Mouse (Mus musculus) kidney, embryonic 14.5 days (tissue): ENCODE data around the gene Dcaf6. TPM values are rescaled to one million over a fixed set of nuclear protein-coding genes. Genes with fewer than 3 reads are reported as not detected.

Source experiments
- ATAC-seq: fragments of 200-750 bp; cut with Nextera tagmentation; 2 replicates; pipeline ENCODE4 v1.8.0; 2017; ENCODE audit warnings: moderate number of reproducible peaks, mild to moderate bottlenecking, moderate TSS enrichment, moderate library complexity; ENCODE audit not compliant: low FRiP score, low TSS enrichment
- H3K27ac ChIP-seq: fragments of 300-500 bp; sonication (generic); 2 replicates; pipeline ENCODE4 v1.5.1; 2014; ENCODE audit warnings: low read depth, mild to moderate bottlenecking, low read length, moderate library complexity, mixed read lengths
- H3K27me3 ChIP-seq: fragments of 300-500 bp; sonication (generic); 2 replicates; pipeline ENCODE4 v1.6.1; 2014; ENCODE audit warnings: mild to moderate bottlenecking, low read length; ENCODE audit not compliant: control insufficient read depth, insufficient read depth
- H3K36me3 ChIP-seq: fragments of 300-500 bp; sonication (generic); 2 replicates; pipeline ENCODE4 v1.6.1; 2014; ENCODE audit warnings: low read length, mixed read lengths; ENCODE audit not compliant: control insufficient read depth, insufficient read depth
- H3K4me1 ChIP-seq: fragments of 300-500 bp; sonication (generic); 2 replicates; pipeline ENCODE4 v1.6.1; 2014; ENCODE audit warnings: low read length, mixed read lengths; ENCODE audit not compliant: control insufficient read depth, insufficient read depth
- H3K4me2 ChIP-seq: fragments of 300-500 bp; sonication (generic); replicated peaks from 2 replicates; pipeline ENCODE4 v1.6.1; 2014; ENCODE audit warnings: low read depth, mild to moderate bottlenecking, low read length
- H3K4me3 ChIP-seq: fragments of 300-500 bp; sonication (generic); 2 replicates; pipeline ENCODE4 v1.5.1; 2014; ENCODE audit warnings: mild to moderate bottlenecking, low read length
- H3K9ac ChIP-seq: fragments of 300-500 bp; sonication (generic); 2 replicates; pipeline ENCODE4 v1.6.1; 2014; ENCODE audit warnings: low read depth, mild to moderate bottlenecking, low read length, moderate library complexity
- H3K9me3 ChIP-seq: fragments of 300-500 bp; sonication (generic); 2 replicates; pipeline ENCODE4 v1.6.1; 2016; ENCODE audit warnings: low read length; ENCODE audit not compliant: control insufficient read depth
- WGBS: fragments of 180-500 bp; shearing (Covaris S2); extraction: QIAGEN DNeasy Blood & Tissue Kit; methylation state at CpG from one replicate; pipeline ENCODE4 v1.1.7; 2014; 5-methylcytosine and 5-hydroxymethylcytosine counted together
- polyA plus RNA-seq: library from polyadenylated mRNA; unstranded; fragments of >200 nt; fragmentation: Nextera tagmentation; extraction: Ambion mirVana; gene quantifications from 2 replicates; pipeline ENCODE4 v1.2.1, GENCODE M21; 2014

The Dcaf6 gene
- polyA plus RNA-seq, 1 experiment from 2014 or later, result 18.4 TPM

DNA sequence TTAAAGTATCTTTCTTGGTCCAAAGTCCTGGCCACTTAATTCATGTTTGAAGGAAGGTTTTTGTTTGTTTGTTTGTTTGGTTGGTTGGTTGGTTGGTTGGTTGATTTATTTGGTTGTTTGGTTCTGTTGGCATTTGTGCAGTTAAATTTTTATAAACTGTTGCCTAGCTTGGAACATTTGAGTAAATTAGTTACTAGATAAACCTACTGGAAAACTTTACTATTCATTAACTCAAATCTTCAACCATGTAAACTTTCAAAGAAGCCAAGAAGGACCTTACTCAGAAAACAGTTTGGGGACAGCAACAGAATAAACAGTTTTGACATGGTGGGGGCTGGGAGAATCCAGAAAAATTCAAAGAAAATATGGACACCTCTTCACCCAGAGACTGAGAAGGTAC is 8.7 kb upstream of the Dcaf6 start:
- Histone ChIP-seq H3K36me3 (no peaks in the 10 kb centered on the region), H3K27ac (peak overlapping the region; percentile 70; the same call in 1 of the 2 replicates), H3K27me3 (no peaks in the 10 kb centered on the region), H3K9me3 (no peaks in the 10 kb centered on the region), H3K9ac (no peak overlapping the region), H3K4me2 (no peak overlapping the region; the same call in 1 of the 2 replicates), H3K4me3 (no peak overlapping the region), H3K4me1 (no peaks in the 10 kb centered on the region)
- ATAC-seq, result no peak

DNA sequence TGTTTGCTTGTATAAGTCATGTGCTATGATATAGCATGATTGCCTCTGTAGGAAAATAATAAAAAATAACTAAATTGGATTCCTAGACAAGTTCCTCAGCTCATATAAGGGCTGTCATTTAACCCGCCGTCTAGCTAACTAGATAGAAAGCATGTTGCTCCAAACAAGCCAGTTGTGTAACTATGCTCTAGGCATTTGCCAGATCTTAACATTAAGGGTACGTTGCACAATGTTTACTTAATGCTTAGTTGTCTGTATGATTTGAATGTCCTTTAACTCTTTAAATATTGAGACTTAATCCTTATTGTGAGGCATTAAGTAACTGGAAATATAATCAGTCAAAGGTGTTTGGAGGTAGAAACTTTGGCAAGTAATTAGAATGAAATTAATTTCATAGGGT is 4.3 kb upstream of the Dcaf6 start:
- Histone ChIP-seq H3K4me3 (no peak overlapping the region), H3K27me3 (no peaks in the 10 kb centered on the region), H3K27ac (no peak overlapping the region), H3K4me1 (peaks cover 3% of the 10 kb centered on the region; the same call in 1 of the 2 replicates), H3K4me2 (no peak overlapping the region), H3K9me3 (no peaks in the 10 kb centered on the region), H3K36me3 (no peaks in the 10 kb centered on the region), H3K9ac (no peak overlapping the region)
- no peak for ATAC-seq
- 95% methylated on average over 3 of the region's 3 CpGs for WGBS

- H3K27ac ChIP-seq, result no peak overlapping the region
- H3K4me3 ChIP-seq, result no peak overlapping the region
- H3K27me3 ChIP-seq, result no peaks in the 10 kb centered on the region
- peaks cover 3% of the 10 kb centered on the region; the same call in 1 of the 2 replicates for H3K4me1 ChIP-seq
- no peaks in the 10 kb centered on the region for H3K9me3 ChIP-seq
- no peaks in the 10 kb centered on the region for H3K36me3 ChIP-seq
- ATAC-seq, result no peak
- H3K4me2 ChIP-seq, result no peak overlapping the region
- H3K9ac ChIP-seq, result no peak overlapping the region
- WGBS, result 88% methylated on average over 1 of the region's 1 CpGs
These were observed 2.6 kb upstream of the Dcaf6 start for GRCm38 (mm10) chr1:165462861-165463260.

DNA sequence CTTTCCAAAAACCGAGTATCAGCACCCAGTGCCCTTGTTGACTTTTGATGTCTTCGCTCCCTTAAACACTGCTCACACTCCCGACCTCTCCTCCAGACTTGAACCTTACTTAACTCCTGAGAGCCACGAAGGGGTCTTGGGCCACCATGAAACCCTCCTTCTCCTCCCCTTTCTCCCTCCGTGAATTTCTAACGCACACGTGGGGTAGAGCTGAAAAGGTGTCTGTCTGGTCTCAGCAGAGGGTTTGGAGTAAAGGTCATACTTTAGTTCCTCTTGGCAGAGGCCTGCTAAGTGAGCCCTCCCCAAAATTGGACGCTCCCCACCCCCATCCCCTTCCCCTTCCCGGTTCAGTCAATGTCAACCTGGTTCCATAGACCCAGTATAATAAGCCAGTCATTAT is 1.4 kb upstream of the Dcaf6 start:
- peak overlapping the region; percentile 77 for H3K4me2 ChIP-seq
- H3K9me3 ChIP-seq, result no peaks in the 10 kb centered on the region
- H3K4me1 ChIP-seq, result peaks cover 3% of the 10 kb centered on the region; the same call in 1 of the 2 replicates
- WGBS, result 3% methylated on average over 9 of the region's 9 CpGs
- no peaks in the 10 kb centered on the region for H3K27me3 ChIP-seq
- peak overlapping the region; percentile 67 for H3K27ac ChIP-seq
- peak overlapping the region; percentile 96 for H3K4me3 ChIP-seq
- H3K36me3 ChIP-seq, result no peaks in the 10 kb centered on the region
- ATAC-seq, result no peak
- peak overlapping the region; percentile 78 for H3K9ac ChIP-seq

GRCm38 (mm10) chr1:165460801-165461377 is 614 bp upstream of the Dcaf6 start:
- Histone ChIP-seq H3K36me3 (no peaks in the 10 kb centered on the region), H3K9me3 (no peaks in the 10 kb centered on the region), H3K4me3 (peak overlapping the region; percentile 96), H3K4me2 (peak overlapping the region; percentile 81), H3K9ac (peak overlapping the region; percentile 83), H3K27me3 (no peaks in the 10 kb centered on the region), H3K27ac (peak overlapping the region; percentile 96), H3K4me1 (peaks cover 3% of the 10 kb centered on the region; the same call in 1 of the 2 replicates)
- WGBS, result under 1% methylated on average over 41 of the region's 41 CpGs
- peak; percentile 97 for ATAC-seq

- Histone ChIP-seq H3K4me1 (peaks cover 3% of the 10 kb centered on the region; the same call in 1 of the 2 replicates), H3K9me3 (no peaks in the 10 kb centered on the region), H3K36me3 (no peaks in the 10 kb centered on the region), H3K27ac (peak overlapping the region; percentile 96), H3K27me3 (no peaks in the 10 kb centered on the region), H3K4me2 (peak overlapping the region; percentile 81), H3K9ac (peak overlapping the region; percentile 83), H3K4me3 (peak overlapping the region; percentile 96)
- ATAC-seq, result peak; percentile 10; the same call in 1 of the 2 replicates
- under 1% methylated on average over 48 of the region's 60 CpGs for WGBS
These were observed 633 bp downstream of the Dcaf6 start for GRCm38 (mm10) chr1:165459503-165460181.

DNA sequence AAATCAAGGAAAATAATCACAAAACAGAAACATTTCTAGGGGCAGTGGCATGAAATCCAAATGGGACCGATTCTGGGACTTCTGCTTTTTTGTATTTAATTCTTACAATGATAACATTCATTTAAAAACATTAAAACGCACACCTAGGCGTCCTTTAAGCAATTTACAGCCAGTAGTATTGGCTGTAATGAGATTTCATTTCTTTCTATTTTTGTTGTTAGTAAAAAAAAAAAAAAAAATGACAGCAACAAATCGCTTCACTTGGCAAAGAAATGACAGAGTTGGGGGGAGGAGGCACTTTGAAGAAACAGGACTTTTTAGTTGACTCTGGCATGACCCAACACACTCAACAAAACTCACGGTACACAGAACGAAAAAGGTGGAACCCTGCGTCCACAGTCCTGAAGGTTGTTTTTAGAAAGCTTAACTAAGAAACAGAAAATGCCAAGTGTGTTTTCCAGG is 1.2 kb downstream of the Dcaf6 start:
- no peaks in the 10 kb centered on the region for H3K36me3 ChIP-seq
- no peak overlapping the region for H3K27ac ChIP-seq
- peak overlapping the region; percentile 81 for H3K4me2 ChIP-seq
- ATAC-seq, result no peak
- peaks cover under 1% of the 10 kb centered on the region; the same call in 1 of the 2 replicates for H3K9me3 ChIP-seq
- no peaks in the 10 kb centered on the region for H3K27me3 ChIP-seq
- H3K4me3 ChIP-seq, result peak overlapping the region; percentile 96
- peak overlapping the region; percentile 83 for H3K9ac ChIP-seq
- WGBS, result 21% methylated on average over 7 of the region's 7 CpGs
- peaks cover 3% of the 10 kb centered on the region; the same call in 1 of the 2 replicates for H3K4me1 ChIP-seq

GRCm38 (mm10) chr1:165441719-165442118 is 18.6 kb downstream of the Dcaf6 start:
- Histone ChIP-seq H3K27ac (no peak overlapping the region), H3K4me1 (no peaks in the 10 kb centered on the region), H3K9ac (no peak overlapping the region), H3K4me3 (no peak overlapping the region), H3K9me3 (peaks cover 1% of the 10 kb centered on the region; the same call in 1 of the 2 replicates), H3K36me3 (no peaks in the 10 kb centered on the region), H3K4me2 (no peak overlapping the region), H3K27me3 (no peaks in the 10 kb centered on the region)
- WGBS, result 72% methylated on average over 3 of the region's 3 CpGs
- ATAC-seq, result peak; percentile 28; the same call in 1 of the 2 replicates

DNA sequence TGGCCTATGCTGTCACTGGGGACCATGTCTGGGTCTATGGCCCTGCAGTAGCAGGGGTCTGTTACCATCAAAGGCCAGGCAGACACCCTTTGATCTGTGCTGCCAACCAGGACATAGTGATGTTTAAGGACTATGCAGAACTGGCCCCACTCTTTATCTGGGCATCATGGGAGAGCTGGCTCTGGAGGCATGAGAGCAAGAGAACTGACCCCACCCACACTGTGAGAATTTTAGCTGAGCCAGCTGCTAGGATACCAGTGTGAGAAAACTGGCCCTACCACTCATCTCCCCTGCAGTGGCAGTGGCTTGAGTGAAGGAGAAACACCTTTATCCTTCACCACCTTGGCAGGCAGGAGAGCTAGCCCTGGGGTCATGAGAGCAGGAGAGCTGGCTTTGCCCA is 19.1 kb downstream of the Dcaf6 start:
- no peaks in the 10 kb centered on the region for H3K27me3 ChIP-seq
- H3K4me2 ChIP-seq, result no peak overlapping the region
- peaks cover 6% of the 10 kb centered on the region; the same call in 1 of the 2 replicates for H3K9me3 ChIP-seq
- no peak overlapping the region for H3K4me3 ChIP-seq
- no peaks in the 10 kb centered on the region for H3K4me1 ChIP-seq
- no peak overlapping the region for H3K9ac ChIP-seq
- no peak for ATAC-seq
- no peaks in the 10 kb centered on the region for H3K36me3 ChIP-seq
- no peak overlapping the region for H3K27ac ChIP-seq
